Mouse (Mus musculus) G1E (cell line): ENCODE measurements around the gene Tmem63a.

Experiments
- CTCF ChIP-seq: IDR thresholded peaks from 2 replicates; pipeline ENCODE4 v1.5.1; 2012; ENCODE audit warnings: low read depth, low read length, inconsistent platforms, mixed read lengths
- GATA1 ChIP-seq: IDR thresholded peaks from 2 replicates; pipeline ENCODE4 v1.6.1; 2012; ENCODE audit warnings: borderline replicate concordance, low read length, inconsistent platforms, mixed read lengths
- GATA2 ChIP-seq: IDR thresholded peaks from 2 replicates; pipeline ENCODE4 v1.6.1; 2012; ENCODE audit warnings: low read depth, low read length, inconsistent platforms, borderline replicate concordance

GRCm38 (mm10) chr1:180902915-180903314 lies 39.2 kb upstream of the Tmem63a start:
- TF ChIP-seq CTCF: no peak
- TF ChIP-seq GATA1: no peak
- no peak for TF ChIP-seq GATA2
